Mouse (Mus musculus): ENCODE measurements around the gene Mas1. TPM values are rescaled to one million over a fixed set of nuclear protein-coding genes. Genes with fewer than 3 reads are reported as not detected.

Mas1 gene
- 0.70 and 1.3 TPM in 2 replicates for polyA plus RNA-seq (2016; fragmentation: Nextera tagmentation; extraction: Ambion mirVana)

DNA sequence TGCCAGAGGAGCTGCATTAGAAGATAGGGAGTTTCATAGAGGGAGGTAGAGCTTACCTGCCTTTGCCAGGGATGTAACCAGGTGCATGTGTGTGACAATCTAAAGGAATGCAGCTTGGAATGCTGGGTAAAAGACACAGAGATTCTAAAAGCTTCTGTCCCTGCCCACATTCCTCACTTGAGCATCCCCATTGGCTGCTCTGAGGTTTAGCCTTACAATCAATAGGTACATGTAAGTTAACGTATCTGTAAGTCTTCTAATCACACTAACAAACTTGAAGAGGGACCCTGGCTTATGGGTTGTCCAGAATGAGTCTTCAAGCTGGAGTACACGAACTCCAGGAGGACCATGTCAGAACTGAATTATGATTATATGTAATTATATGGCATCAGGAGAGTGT, at the start of gene Mas1:
Gene Mas1 (minus strand): TSS at position 101 of the 400 bp plus-strand sequence.
- ATAC-seq (ENCODE audit: insufficient number of reproducible peaks, insufficient read depth, low FRiP score, low TSS enrichment) = no peak
- no peak within 1 kb of the TSS for H3K4me3 ChIP-seq
- 33% methylated on average over 2 of the region's 2 CpGs for WGBS
- no peaks in the 10 kb centered on the region for H3K36me3 ChIP-seq
- H3K9me3 ChIP-seq = no peaks in the 10 kb centered on the region
- no peak within 1 kb of the TSS for H3K4me2 ChIP-seq (replicated peaks)
- peak within 1 kb of the TSS; percentile 67 for H3K27ac ChIP-seq
- H3K4me1 ChIP-seq = peaks cover 33% of the 10 kb centered on the region
- H3K9ac ChIP-seq = no peak within 1 kb of the TSS
- no peaks in the 10 kb centered on the region for H3K27me3 ChIP-seq

DNA sequence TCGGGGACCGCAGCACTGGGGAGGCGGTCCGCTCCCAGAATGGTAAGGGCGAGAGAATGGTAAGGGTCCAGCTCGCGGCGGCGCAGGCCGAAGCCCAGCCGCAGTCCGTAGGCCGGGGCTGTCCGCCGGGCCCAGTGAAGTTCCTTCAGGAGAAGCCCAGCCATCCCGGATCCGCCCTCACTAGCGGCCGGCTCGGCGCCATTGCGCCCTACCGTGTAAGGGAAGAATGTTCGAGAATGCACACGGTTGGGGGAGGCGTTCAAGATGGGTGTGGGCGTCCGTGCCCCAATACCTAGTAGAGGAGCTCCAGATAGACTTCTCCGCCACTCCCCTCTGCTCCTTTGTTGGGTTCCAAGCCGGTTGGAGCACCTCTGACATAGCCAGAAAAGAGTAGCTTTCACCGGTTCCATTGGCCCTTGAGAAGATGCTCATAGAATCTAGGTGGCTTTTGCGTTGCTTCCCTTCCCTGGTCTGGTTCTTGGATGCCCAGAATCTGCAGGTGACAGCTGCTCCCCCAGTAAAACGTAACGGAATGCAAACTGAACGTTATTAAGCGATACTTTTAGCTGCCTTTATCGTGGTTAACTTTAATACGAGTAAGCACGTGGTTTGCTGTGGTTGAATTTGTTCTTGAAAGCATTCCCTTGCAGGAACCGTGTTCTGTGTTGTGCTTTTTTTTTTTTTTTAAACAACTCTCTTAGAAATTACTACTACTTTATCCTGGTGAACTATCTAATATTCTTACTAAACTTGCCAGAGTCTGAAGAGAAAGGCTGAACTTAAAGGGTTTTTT, 48.8 kb upstream of the Mas1 start:
- peak; percentile 62 for ATAC-seq (ENCODE audit: insufficient number of reproducible peaks, insufficient read depth, low FRiP score, low TSS enrichment)
- Histone ChIP-seq H3K9ac (peak overlapping the region; percentile 98), H3K27me3 (no peaks in the 10 kb centered on the region), H3K4me1 (no peaks in the 10 kb centered on the region), H3K9me3 (no peaks in the 10 kb centered on the region), H3K4me2 (replicated peaks) (peak overlapping the region; percentile 51), H3K27ac (peak overlapping the region; percentile 93), H3K36me3 (peaks cover 54% of the 10 kb centered on the region), H3K4me3 (peak overlapping the region; percentile 97)
- WGBS = under 1% methylated on average over 40 of the region's 40 CpGs

DNA sequence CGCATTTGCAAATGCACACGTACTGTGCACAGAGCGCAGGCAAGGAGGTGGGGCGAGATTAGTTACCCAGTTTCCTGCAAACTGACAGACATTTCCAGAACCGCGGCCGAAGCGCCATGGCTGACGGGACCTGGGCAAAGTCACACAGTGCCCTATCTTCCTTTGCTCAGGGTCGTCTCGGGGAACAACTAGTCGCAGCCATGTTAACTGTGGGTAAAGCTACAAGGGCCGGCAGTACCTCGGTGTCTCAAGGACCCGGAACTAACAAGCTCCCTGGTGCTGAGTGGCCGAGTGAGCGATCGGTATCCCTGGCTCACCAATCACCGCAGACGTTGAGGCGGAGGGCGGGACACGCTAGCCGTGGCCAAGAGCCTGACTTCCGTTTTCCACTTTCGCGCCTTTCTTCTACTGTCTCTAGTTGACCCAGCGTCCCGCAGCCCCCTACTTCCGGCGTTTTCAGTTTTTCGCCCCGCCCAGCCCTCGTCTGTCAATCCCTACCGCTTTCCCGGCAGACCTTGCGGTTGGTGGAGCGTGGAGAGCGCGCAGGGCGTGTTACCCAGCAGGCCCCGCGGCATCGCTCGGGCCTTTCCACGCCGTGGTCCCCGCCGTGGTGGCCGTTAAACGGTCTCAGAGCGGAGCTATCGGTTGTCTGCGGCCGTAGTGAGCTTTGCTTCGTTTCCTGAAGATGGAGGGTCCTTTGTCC, 48.1 kb upstream of the Mas1 start, which contains the start of gene Mrpl18:
Gene Mrpl18 (minus strand): TSS at position 465 of the 703 bp plus-strand sequence.
- Histone ChIP-seq H3K9ac (peak within 1 kb of the TSS; percentile 98), H3K36me3 (peaks cover 54% of the 10 kb centered on the region), H3K9me3 (no peaks in the 10 kb centered on the region), H3K4me3 (peak within 1 kb of the TSS; percentile 97), H3K4me1 (no peaks in the 10 kb centered on the region), H3K27me3 (no peaks in the 10 kb centered on the region), H3K4me2 (replicated peaks) (peak within 1 kb of the TSS; percentile 69), H3K27ac (peak within 1 kb of the TSS; percentile 93)
- ATAC-seq (ENCODE audit: insufficient number of reproducible peaks, insufficient read depth, low FRiP score, low TSS enrichment) = peak; percentile 99
- WGBS = under 1% methylated on average over 56 of the region's 56 CpGs

DNA sequence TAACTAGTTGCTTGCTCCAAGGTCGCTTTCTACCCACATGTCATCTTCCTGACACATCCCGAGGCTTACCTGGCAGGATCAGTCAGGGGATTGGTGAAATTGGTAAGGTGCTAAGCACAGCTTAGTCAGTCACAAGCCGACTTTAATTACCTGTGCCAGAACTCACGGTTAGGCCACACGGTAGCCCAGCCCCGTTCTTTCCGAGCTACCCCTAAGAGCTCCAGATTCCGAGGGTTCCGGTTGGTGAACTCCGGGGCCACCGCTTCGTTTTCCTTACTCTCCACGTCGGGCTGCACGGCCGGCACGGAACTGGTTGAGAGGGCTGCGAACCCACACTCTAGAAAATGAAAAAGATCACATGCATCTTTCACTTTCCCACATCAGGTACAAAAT, 47.5 kb upstream of the Mas1 start, which contains the start of gene Tcp1:
Gene Tcp1 (plus strand): TSS at position 214 of the 393 bp plus-strand sequence.
- no peaks in the 10 kb centered on the region for H3K4me1 ChIP-seq
- peaks cover 52% of the 10 kb centered on the region for H3K36me3 ChIP-seq
- peak within 1 kb of the TSS; percentile 93 for H3K27ac ChIP-seq
- peak within 1 kb of the TSS; percentile 98 for H3K9ac ChIP-seq
- ATAC-seq (ENCODE audit: insufficient number of reproducible peaks, insufficient read depth, low FRiP score, low TSS enrichment) = no peak
- H3K4me3 ChIP-seq = peak within 1 kb of the TSS; percentile 97
- no peaks in the 10 kb centered on the region for H3K27me3 ChIP-seq
- H3K9me3 ChIP-seq = no peaks in the 10 kb centered on the region
- WGBS = 1% methylated on average over 18 of the region's 18 CpGs
- peak within 1 kb of the TSS; percentile 69 for H3K4me2 ChIP-seq (replicated peaks)

DNA sequence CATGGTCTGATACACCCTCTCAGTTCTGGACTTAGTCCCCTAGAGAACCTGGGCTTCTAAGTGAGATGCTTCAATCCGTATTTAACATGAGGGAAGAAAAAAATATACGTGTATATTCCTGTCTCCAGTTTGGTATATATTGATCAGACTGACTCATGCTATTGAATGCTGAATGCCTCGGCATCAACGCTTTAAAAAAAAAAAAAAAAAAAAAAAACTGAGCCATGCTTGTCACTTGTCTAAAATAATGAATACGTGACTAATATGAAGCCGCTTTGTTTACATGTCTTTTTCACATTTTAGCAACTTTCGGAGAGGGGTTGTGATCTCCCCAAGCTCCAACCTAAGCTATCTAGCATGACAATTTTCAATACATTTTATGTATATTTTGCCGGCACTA, 42.4 kb upstream of the Mas1 start:
- ATAC-seq (ENCODE audit: insufficient number of reproducible peaks, insufficient read depth, low FRiP score, low TSS enrichment) = no peak
- Histone ChIP-seq H3K9ac (no peak overlapping the region), H3K4me1 (no peaks in the 10 kb centered on the region), H3K36me3 (peaks cover 40% of the 10 kb centered on the region), H3K9me3 (no peaks in the 10 kb centered on the region), H3K4me2 (replicated peaks) (no peak overlapping the region), H3K27me3 (no peaks in the 10 kb centered on the region), H3K27ac (no peak overlapping the region), H3K4me3 (no peak overlapping the region)
- WGBS = 86% methylated on average over 8 of the region's 8 CpGs

DNA sequence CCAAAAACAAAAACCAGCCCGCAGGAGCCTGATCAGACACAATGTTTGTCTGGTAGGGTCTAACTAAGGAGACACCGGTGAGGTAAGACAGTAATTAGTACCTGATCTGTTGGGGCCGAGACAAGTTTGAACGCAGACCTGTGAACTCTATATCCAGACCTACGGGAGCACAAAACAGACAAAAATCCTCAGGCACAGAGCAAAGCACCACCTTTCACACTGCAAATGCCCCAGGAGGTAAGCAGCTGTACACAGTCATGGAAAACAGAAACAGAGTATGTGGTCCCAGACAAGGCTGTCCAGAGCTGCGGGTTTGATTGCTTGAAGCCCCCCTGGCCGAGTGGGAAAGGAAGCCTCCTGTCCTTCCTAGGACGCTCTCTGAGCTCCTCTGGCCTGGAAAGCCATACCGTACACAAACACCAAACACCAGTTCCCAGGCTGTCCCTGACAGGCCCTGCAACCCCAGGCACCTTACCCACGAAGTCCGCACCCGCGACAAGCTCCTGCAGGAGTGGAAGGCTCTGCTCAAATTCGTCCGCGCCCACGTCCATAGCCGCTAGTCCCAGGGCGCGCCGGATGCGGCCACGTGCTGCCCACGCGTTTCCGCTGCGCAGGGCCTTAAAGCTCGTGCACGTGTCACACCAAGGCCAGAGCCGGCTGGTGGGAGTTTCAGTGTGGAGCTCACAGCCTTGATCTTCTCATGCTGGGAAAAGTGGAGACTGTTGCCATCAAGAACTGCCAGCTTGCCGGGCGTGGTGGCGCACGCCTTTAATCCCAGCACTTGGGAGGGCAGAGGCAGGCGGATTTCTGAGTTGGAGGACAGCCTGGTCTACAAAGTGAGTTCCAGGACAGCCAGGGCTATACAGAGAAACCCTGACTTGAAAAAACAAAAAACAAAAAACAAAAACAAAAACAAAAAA, 41.7 kb upstream of the Mas1 start, which contains the start of gene Pnldc1:
Gene Pnldc1 (minus strand): TSS at position 870 of the 920 bp plus-strand sequence.
- Histone ChIP-seq H3K4me1 (no peaks in the 10 kb centered on the region), H3K9ac (no peak within 1 kb of the TSS), H3K27ac (no peak within 1 kb of the TSS), H3K36me3 (peaks cover 44% of the 10 kb centered on the region), H3K9me3 (no peaks in the 10 kb centered on the region), H3K4me3 (no peak within 1 kb of the TSS), H3K4me2 (replicated peaks) (no peak within 1 kb of the TSS), H3K27me3 (no peaks in the 10 kb centered on the region)
- ATAC-seq (ENCODE audit: insufficient number of reproducible peaks, insufficient read depth, low FRiP score, low TSS enrichment) = no peak
- 79% methylated on average over 35 of the region's 35 CpGs for WGBS

DNA sequence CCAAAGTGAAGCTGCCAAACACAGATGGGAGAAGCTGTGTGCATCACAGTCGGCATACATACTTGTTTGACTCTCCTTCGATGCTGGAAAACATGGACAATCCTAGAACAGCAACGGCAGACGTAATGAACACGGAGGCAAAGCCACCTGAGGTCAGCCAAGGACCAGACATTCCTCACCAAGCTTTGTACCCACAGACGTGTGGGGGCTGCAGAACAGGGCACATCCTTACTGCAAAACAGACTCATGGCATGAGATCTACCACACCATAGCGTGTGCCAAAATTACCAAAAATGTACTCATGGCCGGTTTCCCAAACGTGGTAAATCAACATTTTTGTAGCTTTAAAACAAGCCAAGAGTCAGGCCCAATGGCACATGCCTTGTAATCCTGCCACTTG, 38.5 kb upstream of the Mas1 start:
- H3K4me1 ChIP-seq = 0 out of 2 replicates have a peak, but pooled peaks cover 8% of the 10 kb centered on the region
- no peak overlapping the region for H3K27ac ChIP-seq
- WGBS = 92% methylated on average over 9 of the region's 9 CpGs
- no peaks in the 10 kb centered on the region for H3K27me3 ChIP-seq
- no peak overlapping the region for H3K4me2 ChIP-seq (replicated peaks)
- peaks cover 30% of the 10 kb centered on the region for H3K36me3 ChIP-seq
- no peak overlapping the region for H3K9ac ChIP-seq
- ATAC-seq (ENCODE audit: insufficient number of reproducible peaks, insufficient read depth, low FRiP score, low TSS enrichment) = no peak
- H3K9me3 ChIP-seq = no peaks in the 10 kb centered on the region
- H3K4me3 ChIP-seq = no peak overlapping the region

DNA sequence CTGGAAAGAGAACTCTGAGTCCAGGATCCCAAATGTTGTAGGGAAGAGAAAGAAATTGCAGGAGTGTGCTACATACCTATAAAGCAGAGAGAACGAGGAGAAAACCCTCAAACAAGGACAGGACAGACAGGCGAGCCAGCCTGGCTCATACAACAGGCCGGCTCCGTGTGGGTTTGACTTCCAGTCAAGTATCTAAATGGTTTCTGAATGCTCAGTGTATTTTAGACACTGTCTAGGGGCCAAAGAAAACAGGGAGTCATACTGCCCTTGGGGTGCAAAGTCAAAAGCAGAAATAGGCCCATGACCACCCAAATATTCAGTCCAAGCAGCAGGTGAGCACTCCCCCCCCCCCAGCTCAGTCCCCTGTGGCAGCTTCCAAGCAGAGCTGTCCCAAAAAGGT, 37.9 kb upstream of the Mas1 start:
- no peak overlapping the region for H3K4me2 ChIP-seq (replicated peaks)
- H3K36me3 ChIP-seq = peaks cover 25% of the 10 kb centered on the region
- no peak overlapping the region for H3K27ac ChIP-seq
- no peak for ATAC-seq (ENCODE audit: insufficient number of reproducible peaks, insufficient read depth, low FRiP score, low TSS enrichment)
- no peak overlapping the region for H3K4me3 ChIP-seq
- H3K27me3 ChIP-seq = no peaks in the 10 kb centered on the region
- H3K4me1 ChIP-seq = 0 out of 2 replicates have a peak, but pooled peaks cover 8% of the 10 kb centered on the region
- H3K9ac ChIP-seq = no peak overlapping the region
- H3K9me3 ChIP-seq = no peaks in the 10 kb centered on the region
- WGBS = 90% methylated on average over 4 of the region's 4 CpGs

DNA sequence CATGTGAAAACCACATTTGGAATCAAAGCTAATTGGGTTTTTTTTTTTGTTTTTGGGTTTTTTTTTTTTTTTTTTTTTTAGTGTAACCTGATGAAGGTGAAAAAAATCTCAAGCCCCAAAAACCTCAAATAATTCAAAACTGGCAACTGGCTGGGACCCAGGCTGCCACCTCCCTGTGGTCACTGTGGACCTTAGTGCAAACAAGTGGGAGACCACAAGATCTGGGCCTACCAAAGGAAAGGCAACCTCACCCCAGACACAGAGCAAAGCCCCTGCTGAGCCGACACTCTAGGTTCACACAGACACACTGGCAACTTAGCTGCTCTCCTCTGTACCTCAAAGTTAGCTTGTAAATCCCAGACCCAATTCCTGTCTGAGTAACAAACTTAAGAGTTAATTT, 36.4 kb upstream of the Mas1 start:
- H3K36me3 ChIP-seq = peaks cover 23% of the 10 kb centered on the region
- H3K9me3 ChIP-seq = no peaks in the 10 kb centered on the region
- WGBS = 81% methylated on average over 1 of the region's 1 CpGs
- H3K27me3 ChIP-seq = no peaks in the 10 kb centered on the region
- no peak overlapping the region for H3K27ac ChIP-seq
- no peak for ATAC-seq (ENCODE audit: insufficient number of reproducible peaks, insufficient read depth, low FRiP score, low TSS enrichment)
- H3K4me2 ChIP-seq (replicated peaks) = no peak overlapping the region
- no peak overlapping the region for H3K4me3 ChIP-seq
- H3K4me1 ChIP-seq = 0 out of 2 replicates have a peak, but pooled peaks cover 8% of the 10 kb centered on the region
- no peak overlapping the region for H3K9ac ChIP-seq

DNA sequence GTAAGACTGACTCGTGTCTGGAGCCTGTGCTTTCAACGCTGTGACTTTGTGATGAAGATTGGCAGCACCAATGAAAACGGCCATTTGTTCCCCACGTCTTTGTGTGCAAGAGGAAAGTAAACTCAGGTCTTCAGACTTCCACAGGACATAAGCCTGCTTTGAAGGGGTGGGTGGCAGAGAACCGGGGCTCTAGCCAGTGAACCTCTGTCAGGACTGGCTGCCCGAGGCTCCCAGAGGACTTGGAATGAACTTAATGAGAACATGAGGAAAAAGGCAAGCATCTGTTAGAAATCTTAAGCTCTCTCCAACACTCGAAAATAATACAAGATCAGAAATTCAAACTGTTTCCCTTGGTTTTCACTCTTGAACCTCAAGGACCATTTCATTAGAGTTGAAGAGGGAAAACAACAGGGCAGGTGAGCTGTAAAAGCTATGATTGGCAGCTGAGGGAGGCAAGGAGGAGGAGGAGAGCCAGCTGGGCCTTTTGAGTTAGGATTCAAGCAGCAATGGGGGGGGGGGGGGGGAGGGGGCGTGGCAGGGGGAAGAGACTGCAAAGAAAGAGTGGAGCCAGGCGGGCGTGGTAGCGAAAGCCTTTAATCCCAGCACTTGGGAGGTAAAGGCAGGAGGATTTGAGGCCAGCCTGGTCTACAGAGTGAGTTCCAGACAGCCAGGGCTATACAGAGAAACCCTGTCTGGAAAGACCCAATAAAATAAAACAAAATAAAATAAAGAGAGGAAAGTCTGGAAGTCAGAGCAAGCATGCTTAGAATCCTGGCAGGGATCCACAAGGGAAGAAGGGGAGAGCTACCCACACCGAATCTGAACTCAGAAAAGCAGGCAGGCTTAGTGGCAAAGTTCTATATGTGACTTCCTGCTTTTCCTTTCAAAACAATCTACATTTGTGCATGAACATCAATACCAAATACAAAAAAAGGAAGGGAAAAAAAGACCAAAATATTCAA, 35.7 kb upstream of the Mas1 start:
- H3K9me3 ChIP-seq = no peaks in the 10 kb centered on the region
- peak; percentile 71; the same call in 1 of the 2 replicates for ATAC-seq (ENCODE audit: insufficient number of reproducible peaks, insufficient read depth, low FRiP score, low TSS enrichment)
- no peak overlapping the region for H3K4me2 ChIP-seq (replicated peaks)
- no peak overlapping the region for H3K4me3 ChIP-seq
- H3K27me3 ChIP-seq = no peaks in the 10 kb centered on the region
- H3K9ac ChIP-seq = no peak overlapping the region
- peaks cover 23% of the 10 kb centered on the region for H3K36me3 ChIP-seq
- H3K27ac ChIP-seq = peak overlapping the region; percentile 64
- WGBS = 53% methylated on average over 11 of the region's 12 CpGs
- H3K4me1 ChIP-seq = 0 out of 2 replicates have a peak, but pooled peaks cover 8% of the 10 kb centered on the region

All from embryonic facial prominence, embryonic 12.5 days (tissue).